Mouse (Mus musculus) liver, adult 2 months (tissue): ENCODE results near the gene 1700093K21Rik. TPM values are rescaled to one million over a fixed set of nuclear protein-coding genes. Genes with fewer than 3 reads are reported as not detected.
"Not testable (repeated sequence)": the region's sequence is repeated elsewhere in the genome, so short reads cannot be mapped to it uniquely, and the experiment has no call there.

ENCODE experiments used
- DNase-seq: peaks from one replicate; pipeline ENCODE4 v3.0.0-alpha.2; 2011; ENCODE audit warnings: low read depth, low spot score; ENCODE audit errors: extremely low read depth
- H3K27ac ChIP-seq: fragments of 200-500 bp; replicated peaks from 2 replicates; pipeline ENCODE4 v1.5.1; 2012; ENCODE audit warnings: low read depth, mild to moderate bottlenecking, control low read depth, inconsistent platforms, low read length; ENCODE audit not compliant: insufficient read depth
- H3K27me3 ChIP-seq: fragments of 200-500 bp; 2 replicates; pipeline ENCODE4 v1.6.1; 2012; ENCODE audit warnings: mild to moderate bottlenecking, moderate library complexity, low read length, inconsistent platforms; ENCODE audit not compliant: control insufficient read depth, insufficient read depth
- H3K36me3 ChIP-seq: fragments of 200-500 bp; 2 replicates; pipeline ENCODE4 v1.6.1; 2012; ENCODE audit warnings: low read length, inconsistent platforms; ENCODE audit not compliant: control insufficient read depth, insufficient read depth
- H3K4me1 ChIP-seq: fragments of 200-500 bp; 2 replicates; pipeline ENCODE4 v1.6.1; 2011; ENCODE audit warnings: low read length; ENCODE audit not compliant: control insufficient read depth, insufficient read depth
- H3K4me3 ChIP-seq: fragments of 200-500 bp; 2 replicates; pipeline ENCODE4 v1.5.1; 2011; ENCODE audit warnings: low read depth, mild to moderate bottlenecking, control low read depth, low read length, moderate library complexity; ENCODE audit not compliant: insufficient read depth
- H3K79me2 ChIP-seq: fragments of 200-500 bp; 2 replicates; pipeline ENCODE4 v1.6.1; 2012; ENCODE audit warnings: inconsistent platforms, mild to moderate bottlenecking, low read length, moderate library complexity; ENCODE audit not compliant: control insufficient read depth, insufficient read depth
- H3K9ac ChIP-seq: fragments of 200-500 bp; 2 replicates; pipeline ENCODE4 v1.6.1; 2012; ENCODE audit warnings: low read depth, mild to moderate bottlenecking, control low read depth, inconsistent platforms, low read length
- CTCF ChIP-seq: fragments of 200-500 bp; IDR thresholded peaks from 2 replicates; pipeline ENCODE4 v1.5.1; 2011; ENCODE audit warnings: low read depth, low read length, control low read depth
- POLR2A ChIP-seq: fragments of 200-500 bp; IDR thresholded peaks from 2 replicates; pipeline ENCODE4 v1.6.1; 2011; ENCODE audit warnings: low read length, control low read depth; ENCODE audit not compliant: insufficient read depth; ENCODE audit errors: extremely low read depth
- WGBS: fragments of 180-500 bp; shearing (Covaris S2); methylation state at CpG from one replicate; pipeline ENCODE4 v1.1.7; 2018; 5-methylcytosine and 5-hydroxymethylcytosine counted together
- polyA plus RNA-seq: library from polyadenylated mRNA; depleted of rRNA; stranded (reverse); fragments of >200 nt; gene quantifications from 2 replicates; pipeline ENCODE4 v1.2.3, GENCODE M21; 2012
- total RNA-seq: library from RNA; depleted of rRNA; stranded (reverse); fragments of >200 nt; gene quantifications from 2 replicates; pipeline ENCODE4 v1.2.3, GENCODE M21; 2014

The 1700093K21Rik gene
- total and polyA plus RNA-seq, 2 experiments = not detected

- Histone ChIP-seq H3K36me3 (no peaks in the 10 kb centered on the region), H3K27ac (no peak overlapping the region), H3K79me2 (no peaks in the 10 kb centered on the region), H3K4me1 (no peaks in the 10 kb centered on the region), H3K9ac (no peak overlapping the region), H3K27me3 (no peaks in the 10 kb centered on the region), H3K4me3 (no peak overlapping the region)
- TF ChIP-seq POLR2A = no peak
- no peak for TF ChIP-seq CTCF
- 84% methylated on average over 2 of the region's 2 CpGs for whole genome bisulfite sequencing
- DNase-seq = no peak
These were observed 5.6 kb downstream of the 1700093K21Rik start for GRCm38 (mm10) chr11:23515315-23515714.

- H3K27me3 ChIP-seq, DNase-seq, H3K79me2 ChIP-seq, H3K4me3 ChIP-seq, H3K9ac ChIP-seq, H3K36me3 ChIP-seq, H3K4me1 ChIP-seq, H3K27ac ChIP-seq: not testable (repeated sequence)
- WGBS = 63% methylated on average over 4 of the region's 4 CpGs
These were observed 6.2 kb downstream of the 1700093K21Rik start for GRCm38 (mm10) chr11:23514785-23515184.

- H3K27me3 ChIP-seq, H3K9ac ChIP-seq, H3K36me3 ChIP-seq, H3K79me2 ChIP-seq, H3K4me1 ChIP-seq, H3K27ac ChIP-seq, DNase-seq, H3K4me3 ChIP-seq: not testable (repeated sequence)
- 90% methylated on average over 5 of the region's 5 CpGs for WGBS
These were observed 16.2 kb downstream of the 1700093K21Rik start for GRCm38 (mm10) chr11:23504801-23505200.

- Histone ChIP-seq H3K4me3 (no peak overlapping the region), H3K9ac (no peak overlapping the region), H3K4me1 (peaks cover 18% of the 10 kb centered on the region), H3K27ac (no peak overlapping the region), H3K36me3 (peaks cover 8% of the 10 kb centered on the region; the same call in 1 of the 2 replicates), H3K27me3 (no peaks in the 10 kb centered on the region), H3K79me2 (peaks cover 13% of the 10 kb centered on the region)
- 36% methylated on average over 5 of the region's 5 CpGs for WGBS
- DNase-seq = no peak
- TF ChIP-seq POLR2A = no peak
- TF ChIP-seq CTCF = no peak
These were observed 22.3 kb downstream of the 1700093K21Rik start for GRCm38 (mm10) chr11:23498609-23499008.

- Histone ChIP-seq H3K4me3 (peak within 1 kb of the TSS; percentile 72), H3K9ac (peak within 1 kb of the TSS; percentile 96), H3K27ac (peak within 1 kb of the TSS; percentile 88), H3K27me3 (no peaks in the 10 kb centered on the region), H3K79me2 (peaks cover 13% of the 10 kb centered on the region), H3K4me1 (peaks cover 18% of the 10 kb centered on the region), H3K36me3 (peaks cover 14% of the 10 kb centered on the region)
- DNase-seq = peak; percentile 89
- TF ChIP-seq CTCF (no peak), POLR2A (peak; percentile 83; the same call in 1 of the 2 replicates)
- WGBS = 2% methylated on average over 57 of the region's 66 CpGs
These were observed 23.0 kb downstream of the 1700093K21Rik start, which contains the start of gene Ahsa2 for GRCm38 (mm10) chr11:23497718-23498509. Gene Ahsa2 (minus strand): TSS chr11:23498030.

- H3K9ac ChIP-seq = peak overlapping the region; percentile 96
- DNase-seq = peak; percentile 61
- peaks cover 13% of the 10 kb centered on the region for H3K79me2 ChIP-seq
- under 1% methylated on average over 20 of the region's 22 CpGs for WGBS
- peaks cover 18% of the 10 kb centered on the region for H3K4me1 ChIP-seq
- H3K4me3 ChIP-seq = peak overlapping the region; percentile 72
- no peak for TF ChIP-seq POLR2A
- no peak for TF ChIP-seq CTCF
- no peaks in the 10 kb centered on the region for H3K27me3 ChIP-seq
- H3K36me3 ChIP-seq = peaks cover 18% of the 10 kb centered on the region
- peak overlapping the region; percentile 88 for H3K27ac ChIP-seq
These were observed 23.6 kb downstream of the 1700093K21Rik start for GRCm38 (mm10) chr11:23497335-23497717.
